Comparison of ENCODE assay signal across 20 mouse cellular contexts in genomic region chr1:35881521-35881920, GRCm38 (mm10).
A peak's percentile ranks its signal among the peaks of the same experiment; 100 is the strongest.
DNase-seq lines count a peak whose midpoint lies in the region; TF ChIP-seq lines count a peak whose summit lies in the region.
"Had no signal": no experiment of that assay in that cellular context is flagged by ENCODE, and none has a peak within 500 bp of the region (broad histone marks: within the 10 kb centered on the region; RNA-seq: fewer than 3 reads in every experiment).

No protein-coding gene starts in this region.

- DNase-seq in testis, postnatal 10 days (ENCODE audit: low spot score): peak; percentile 35
- no peak for DNase-seq in testis, postnatal 14 days (ENCODE audit: low spot score)
- DNase-seq in R1 (ENCODE audit: low read depth, low spot score): peak; percentile 88
- no peak for DNase-seq in cerebellum, adult 9-11 months
- no peak for DNase-seq in natural killer cell, adult 2 months (ENCODE audit: low spot score in 2 of 2)
- DNase-seq: adrenal gland, adult 8-10 months; adrenal gland, postnatal 14 days; adrenal gland, postnatal 36 days; cerebellum, adult 11-12 months; cerebellum, adult 2 months; cerebellum, adult 9-10 months; cerebellum, postnatal 14 days; cerebellum, postnatal 36 days; embryo, embryonic 11 days had no signal

- H3K4me1 ChIP-seq in olfactory bulb, adult 2 months (ENCODE audit: control insufficient read depth, insufficient read depth, low read length): peaks cover 9% of the 10 kb centered on the region
- H3K4me1 ChIP-seq: embryonic facial prominence, embryonic 13.5 days had no signal

- H3K27ac ChIP-seq in olfactory bulb, adult 2 months (ENCODE audit: insufficient read depth, low read depth, low read length): peak overlapping the region; percentile 9; the same call in 1 of the 2 replicates
- H3K27ac ChIP-seq: embryonic facial prominence, embryonic 13.5 days; embryonic facial prominence, embryonic 15.5 days; forebrain, embryonic 10.5 days; forebrain, embryonic 12.5 days had no signal

- no peak for TF ChIP-seq POLR2A in olfactory bulb, adult 2 months (IDR thresholded peaks at IDR 0.05; ENCODE audit: insufficient read depth, low read depth, low read length)

- WGBS in olfactory bulb, adult 2 months: 82% methylated on average over 4 of the region's 4 CpGs

- no peak overlapping the region for H3K4me3 ChIP-seq in olfactory bulb, adult 2 months (ENCODE audit: insufficient read depth, low read depth, low read length)
- H3K4me3 ChIP-seq: embryonic facial prominence, embryonic 13.5 days; embryonic facial prominence, embryonic 15.5 days; erythroblast, embryonic 14.5 days; forebrain, embryonic 10.5 days; forebrain, embryonic 12.5 days had no signal

- TF ChIP-seq CTCF in olfactory bulb, adult 2 months (IDR thresholded peaks at IDR 0.05; ENCODE audit: insufficient read depth, low read depth, low read length): no peak

Comparison
In these comparisons a context has a peak if more than half of its experiments do, and no peak if none do; other contexts are left out.
1. DNase-seq: peak in testis, postnatal 10 days (single experiment) and R1 (single experiment); none in testis, postnatal 14 days (single experiment), cerebellum, adult 9-11 months (single experiment) and natural killer cell, adult 2 months (0 of 2).